In the genomic region with DNA sequence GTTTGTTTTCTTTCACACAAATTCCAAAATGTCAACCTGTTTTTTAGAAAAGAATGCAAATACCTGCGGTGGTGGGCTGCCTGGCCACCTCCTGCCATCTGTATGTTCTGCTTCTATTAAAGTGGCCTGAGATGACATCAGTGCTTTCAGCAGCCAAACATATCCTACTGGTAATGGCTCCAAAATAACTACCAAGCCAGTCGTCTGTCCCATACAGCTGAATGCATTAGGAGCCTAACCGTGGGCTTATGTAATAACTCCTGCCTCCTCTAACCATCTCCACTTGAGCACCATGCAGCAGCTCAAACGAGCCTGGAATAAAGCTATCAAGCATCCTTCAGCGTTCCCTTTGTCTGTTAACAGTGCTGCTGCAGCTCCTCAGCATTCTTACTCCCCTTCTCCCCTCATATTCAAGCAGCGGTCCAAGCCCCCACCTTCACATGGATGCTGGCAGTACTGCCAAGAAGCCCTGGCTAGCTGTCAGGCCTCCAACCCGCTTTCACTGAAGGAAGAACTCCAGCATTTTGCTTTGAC, we compare ENCODE assay signal across 17 mouse cellular contexts. TPM values are rescaled to one million over a fixed set of nuclear protein-coding genes. Genes with fewer than 3 reads are reported as not detected.
A peak's percentile ranks its signal among the peaks of the same experiment; 100 is the strongest.
DNase-seq lines count a peak whose midpoint lies in the region; ATAC-seq lines count a peak whose summit lies in the region.
"Had no signal": no experiment of that assay in that cellular context is flagged by ENCODE, and none has a peak within 500 bp of the region (broad histone marks: within the 10 kb centered on the region; RNA-seq: fewer than 3 reads in every experiment).

No protein-coding gene starts in this region.

- no peak for DNase-seq in frontal cortex, postnatal 10 days (ENCODE audit: low spot score in 2 of 2)
- peak; percentile 68 for DNase-seq in cerebellum, adult 11 months
- peak; percentile 78 to 79 for DNase-seq in frontal cortex, adult 2 months (ENCODE audit: extremely low spot score in 1 of 2, low spot score in 1 of 2)
- peak; percentile 70 to 93 for DNase-seq in left cerebral cortex, postnatal 25 days (ENCODE audit: low spot score in 2 of 2)
- no peak for DNase-seq in adipocyte (ENCODE audit: low spot score)
- DNase-seq in embryo, embryonic 10 days (ENCODE audit: low spot score): no peak
- DNase-seq: heart, adult 11 months had no signal

- H3K9ac ChIP-seq in hindbrain, embryonic 12.5 days: no peak overlapping the region
- H3K9ac ChIP-seq: liver, embryonic 14.5 days; midbrain, embryonic 15.5 days had no signal

- H3K27me3 ChIP-seq in hindbrain, embryonic 12.5 days: no peaks in the 10 kb centered on the region
- H3K27me3 ChIP-seq: midbrain, embryonic 15.5 days had no signal

- H3K36me3 ChIP-seq in hindbrain, embryonic 12.5 days: peaks cover 49% of the 10 kb centered on the region

- no peak overlapping the region for H3K4me2 ChIP-seq in hindbrain, embryonic 12.5 days (replicated peaks)
- H3K4me2 ChIP-seq: midbrain, embryonic 15.5 days had no signal

- H3K4me3 ChIP-seq in hindbrain, embryonic 12.5 days: no peak overlapping the region
- H3K4me3 ChIP-seq: midbrain, embryonic 15.5 days had no signal

- peaks cover 8% of the 10 kb centered on the region for H3K4me1 ChIP-seq in hindbrain, embryonic 12.5 days

- WGBS in hindbrain, embryonic 12.5 days: 93% methylated on average over 7 of the region's 7 CpGs

- no peak overlapping the region for H3K27ac ChIP-seq in hindbrain, embryonic 12.5 days
- H3K27ac ChIP-seq: liver, embryonic 14.5 days; midbrain, embryonic 15.5 days had no signal

- no peaks in the 10 kb centered on the region for H3K9me3 ChIP-seq in hindbrain, embryonic 12.5 days (replicated peaks)
- H3K9me3 ChIP-seq: midbrain, embryonic 15.5 days had no signal

- intact Hi-C loops in left cerebral cortex, postnatal 25 days (cut with DNase I): no loop called here

- ATAC-seq in frontal cortex, adult (ENCODE audit: low TSS enrichment): peak; percentile 97
- no peak for ATAC-seq in hindbrain, embryonic 12.5 days (ENCODE audit: low FRiP score)
- ATAC-seq: forebrain, embryonic 14.5 days; intestine, embryonic 16.5 days; midbrain, embryonic 15.5 days had no signal

RNA-seq across cellular contexts. Expression of a gene that starts 5.9 kb away (rescaled TPM):
- 82.0 and 85.4 TPM in 2 replicates for polyA plus RNA-seq in frontal cortex, adult 2 months (2012; rRNA removed)
- 100 to 1,000 TPM; 108 to 116 TPM for total RNA-seq in left cerebral cortex, postnatal 25 days (2021)
- 208 TPM in 2 replicates for polyA plus RNA-seq in hindbrain, embryonic 12.5 days (2016; fragmentation: Nextera tagmentation; extraction: Ambion mirVana)

RNA-seq across cellular contexts. Expression of a gene that starts 6.1 kb away (rescaled TPM):
- 2.1 and 2.3 TPM in 2 replicates for polyA plus RNA-seq in frontal cortex, adult 2 months (2012; rRNA removed)
- 1 to 10 TPM; 1.7 to 2.7 TPM for total RNA-seq in left cerebral cortex, postnatal 25 days (2021)
- polyA plus RNA-seq in hindbrain, embryonic 12.5 days (2016; fragmentation: Nextera tagmentation; extraction: Ambion mirVana): 1.7 and 3.4 TPM in 2 replicates
- total RNA-seq: heart, postnatal 25 days had no signal

RNA-seq across cellular contexts. Expression of a gene that starts 10.1 kb away (rescaled TPM):
- polyA plus RNA-seq in frontal cortex, adult 2 months (2012; rRNA removed): 0.06 TPM in 1 of 2 replicates, not detected in the other
- total RNA-seq in left cerebral cortex, postnatal 25 days (2021): under 1 TPM in 1 of 2 experiments, not detected in 1; 0.27 TPM
- not detected in 2 replicates for polyA plus RNA-seq in hindbrain, embryonic 12.5 days (2016; fragmentation: Nextera tagmentation; extraction: Ambion mirVana)
- total RNA-seq: heart, postnatal 25 days; layer of hippocampus, postnatal 10 days had no signal
- polyA plus RNA-seq: embryonic facial prominence, embryonic 14.5 days; forebrain, embryonic 14.5 days; intestine, embryonic 16.5 days; midbrain, embryonic 15.5 days; neural tube, embryonic 14.5 days had no signal

RNA-seq across cellular contexts. Expression of a gene that starts 25.8 kb away (rescaled TPM):
- 201 and 202 TPM in 2 replicates for polyA plus RNA-seq in frontal cortex, adult 2 months (2012; rRNA removed)
- total RNA-seq in left cerebral cortex, postnatal 25 days (2021): 100 to 1,000 TPM; 118 to 122 TPM
- polyA plus RNA-seq in hindbrain, embryonic 12.5 days (2016; fragmentation: Nextera tagmentation; extraction: Ambion mirVana): 0.12 TPM in 1 of 2 replicates, not detected in the other

RNA-seq across cellular contexts. Expression of a gene that starts 39.2 kb away (rescaled TPM):
- polyA plus RNA-seq in frontal cortex, adult 2 months (2012; rRNA removed): 10.4 and 11.6 TPM in 2 replicates
- total RNA-seq in left cerebral cortex, postnatal 25 days (2021): 1 to 10 TPM; 5.1 to 7.2 TPM
- not detected in 2 replicates for polyA plus RNA-seq in hindbrain, embryonic 12.5 days (2016; fragmentation: Nextera tagmentation; extraction: Ambion mirVana)
- polyA plus RNA-seq: liver, embryonic 14.5 days had no signal

Comparison
In these comparisons a context has a peak if more than half of its experiments do, and no peak if none do; other contexts are left out.
1. DNase-seq: peak in cerebellum, adult 11 months (single experiment), frontal cortex, adult 2 months (2 of 2) and left cerebral cortex, postnatal 25 days (2 of 2); none in frontal cortex, postnatal 10 days (0 of 2), adipocyte (single experiment) and embryo, embryonic 10 days (single experiment).